Mouse (Mus musculus): ENCODE measurements around the gene Fgfr2. TPM values are rescaled to one million over a fixed set of nuclear protein-coding genes. Genes with fewer than 3 reads are reported as not detected.
A peak's percentile ranks its signal among the peaks of the same experiment; 100 is the strongest.

Fgfr2 gene
- polyA plus RNA-seq, 1 experiment from 2014 or later, result 104 TPM

DNA sequence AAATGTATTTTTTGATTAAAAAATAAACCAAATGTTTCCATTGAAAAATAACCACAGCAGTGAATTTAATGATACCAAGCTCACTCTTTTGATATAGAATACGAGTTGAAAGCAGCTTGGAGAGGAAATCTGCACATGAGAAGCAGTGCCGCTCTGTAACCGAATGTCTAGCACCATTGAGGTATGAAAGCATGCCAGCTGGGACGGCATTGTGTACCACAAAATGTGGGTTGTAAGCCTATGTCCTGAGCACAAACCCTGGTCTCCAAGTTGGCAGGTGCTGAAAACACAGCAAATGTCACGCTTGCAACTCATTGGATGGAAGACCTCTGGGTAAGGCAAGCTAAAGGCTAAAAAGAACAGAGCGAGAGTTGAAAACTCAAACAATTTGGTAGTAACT is 306.1 kb downstream of the Fgfr2 start:
- Histone ChIP-seq H3K36me3 (no peaks in the 10 kb centered on the region), H3K4me3 (replicated peaks) (no peak overlapping the region), H3K27me3 (replicated peaks) (no peaks in the 10 kb centered on the region), H3K9me3 (no peaks in the 10 kb centered on the region), H3K27ac (no peak overlapping the region), H3K9ac (no peak overlapping the region), H3K4me2 (no peak overlapping the region), H3K4me1 (no peaks in the 10 kb centered on the region)
- 94% methylated on average over 6 of the region's 6 CpGs for WGBS
- ATAC-seq (ENCODE audit: insufficient read depth, low FRiP score, low read depth), result no peak

DNA sequence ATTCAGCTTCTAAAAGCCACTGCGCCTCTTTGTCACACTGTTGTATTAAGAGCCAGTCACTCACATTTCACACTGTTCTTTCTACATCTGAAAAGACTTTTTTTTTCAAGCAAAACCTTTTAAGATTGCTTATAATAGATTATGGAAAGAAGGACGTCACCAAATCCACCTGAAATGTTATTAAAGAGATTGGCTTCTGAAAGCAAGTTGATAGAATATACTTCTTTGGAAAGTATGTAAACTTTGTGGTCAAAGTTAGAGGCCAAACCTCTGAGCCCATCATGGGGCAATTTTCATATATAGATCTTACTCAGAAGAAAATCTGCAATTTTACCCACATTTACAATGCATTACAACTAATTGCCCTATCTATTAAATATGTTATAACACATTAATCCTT is 306.6 kb downstream of the Fgfr2 start:
- no peak overlapping the region for H3K4me2 ChIP-seq
- no peaks in the 10 kb centered on the region for H3K4me1 ChIP-seq
- no peaks in the 10 kb centered on the region for H3K9me3 ChIP-seq
- no peak overlapping the region for H3K4me3 ChIP-seq (replicated peaks)
- no peak for ATAC-seq (ENCODE audit: insufficient read depth, low FRiP score, low read depth)
- no peaks in the 10 kb centered on the region for H3K27me3 ChIP-seq (replicated peaks)
- no peaks in the 10 kb centered on the region for H3K36me3 ChIP-seq
- no peak overlapping the region for H3K27ac ChIP-seq
- H3K9ac ChIP-seq, result no peak overlapping the region
- 74% methylated on average over 2 of the region's 2 CpGs for WGBS

DNA sequence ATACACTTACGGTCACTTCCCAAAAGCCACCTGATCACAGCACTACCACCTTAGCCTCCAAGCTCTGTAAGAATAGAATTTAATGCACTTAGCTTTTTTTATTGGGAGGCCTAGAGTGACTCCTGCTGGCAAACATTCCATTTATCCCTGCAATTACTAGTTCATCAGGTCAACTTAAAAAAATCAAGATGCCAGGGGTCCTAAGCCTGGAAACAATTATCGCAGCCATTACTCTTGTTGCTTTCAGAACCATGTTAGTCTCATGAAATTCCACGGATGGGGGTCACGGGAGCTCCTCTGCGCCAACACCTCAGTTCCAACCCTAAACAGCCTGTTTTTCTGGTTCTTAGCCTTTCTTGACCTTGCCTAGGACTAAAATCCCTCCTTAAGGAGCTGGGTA is 308.1 kb downstream of the Fgfr2 start:
- no peaks in the 10 kb centered on the region for H3K36me3 ChIP-seq
- H3K9ac ChIP-seq, result no peak overlapping the region
- peaks cover 8% of the 10 kb centered on the region for H3K4me1 ChIP-seq
- no peak overlapping the region for H3K4me3 ChIP-seq (replicated peaks)
- H3K9me3 ChIP-seq, result no peaks in the 10 kb centered on the region
- 63% methylated on average over 5 of the region's 5 CpGs for WGBS
- no peak overlapping the region for H3K4me2 ChIP-seq
- no peak for ATAC-seq (ENCODE audit: insufficient read depth, low FRiP score, low read depth)
- no peak overlapping the region for H3K27ac ChIP-seq
- no peaks in the 10 kb centered on the region for H3K27me3 ChIP-seq (replicated peaks)

DNA sequence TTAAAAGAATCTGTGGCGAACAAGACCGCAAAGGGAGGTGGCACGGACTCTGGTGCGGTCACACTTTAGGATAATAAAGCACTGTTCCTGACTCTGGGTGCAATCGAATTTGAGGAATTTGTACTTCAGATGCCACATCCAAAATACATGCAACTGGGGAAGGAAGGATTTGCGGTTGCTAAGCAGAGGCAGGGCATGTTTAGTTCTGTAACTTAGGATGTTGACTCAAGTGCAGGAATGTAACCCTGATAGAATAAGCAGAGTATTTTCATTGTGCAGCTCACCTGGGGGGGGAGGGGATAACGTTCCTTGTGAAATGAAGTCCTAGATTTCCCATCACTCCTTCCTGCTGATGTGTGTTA is 309.1 kb downstream of the Fgfr2 start:
- peak overlapping the region; percentile 72 for H3K4me3 ChIP-seq (replicated peaks)
- peak overlapping the region; percentile 83 for H3K4me2 ChIP-seq
- H3K4me1 ChIP-seq, result peaks cover 18% of the 10 kb centered on the region
- H3K27me3 ChIP-seq (replicated peaks), result no peaks in the 10 kb centered on the region
- WGBS, result 3% methylated on average over 7 of the region's 7 CpGs
- peak overlapping the region; percentile 67 for H3K9ac ChIP-seq
- ATAC-seq (ENCODE audit: insufficient read depth, low FRiP score, low read depth), result no peak
- H3K9me3 ChIP-seq, result no peaks in the 10 kb centered on the region
- no peaks in the 10 kb centered on the region for H3K36me3 ChIP-seq
- H3K27ac ChIP-seq, result peak overlapping the region; percentile 87; the same call in 1 of the 2 replicates

DNA sequence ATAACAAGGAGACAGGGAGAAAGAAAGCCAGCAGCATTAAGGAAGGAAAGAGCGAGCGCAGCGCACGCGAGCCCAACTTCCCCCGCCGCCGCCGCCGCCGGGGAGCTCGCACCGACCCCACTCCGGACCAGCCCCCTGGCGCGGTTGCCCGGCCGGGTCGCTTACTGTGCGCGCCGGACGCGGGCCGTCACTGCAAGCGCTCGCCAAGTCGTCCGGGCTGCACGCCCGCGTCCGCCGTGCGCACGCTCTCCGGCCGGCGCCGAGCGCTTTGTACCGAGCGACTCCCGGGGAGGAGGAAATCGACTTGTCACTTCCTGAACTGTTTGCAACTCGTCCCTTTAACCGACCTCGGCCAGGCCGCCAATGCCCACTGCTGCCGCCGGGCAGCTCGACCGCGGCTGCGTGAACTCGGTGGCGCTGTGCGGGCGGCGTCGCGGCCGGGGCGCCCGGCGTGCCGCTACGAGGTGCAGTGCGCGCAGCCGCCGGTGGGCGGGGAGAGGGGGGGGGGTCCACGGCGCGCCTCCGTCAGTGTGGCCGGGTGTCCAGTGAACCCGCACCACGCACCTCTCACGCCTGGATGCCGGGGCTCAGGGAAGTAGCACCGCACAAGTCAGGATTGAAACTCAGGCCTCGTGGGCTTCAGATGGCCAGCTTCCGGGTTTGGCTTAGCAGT is 309.6 kb downstream of the Fgfr2 start, which contains the start of gene Fam53b:
Fam53b (minus strand) TSS at position 471 of the 673 bp plus-strand sequence.
- Histone ChIP-seq H3K36me3 (no peaks in the 10 kb centered on the region), H3K4me3 (replicated peaks) (peak within 1 kb of the TSS; percentile 72), H3K4me1 (peaks cover 23% of the 10 kb centered on the region), H3K9me3 (no peaks in the 10 kb centered on the region), H3K27ac (peak within 1 kb of the TSS; percentile 87), H3K4me2 (peak within 1 kb of the TSS; percentile 83), H3K27me3 (replicated peaks) (no peaks in the 10 kb centered on the region), H3K9ac (peak within 1 kb of the TSS; percentile 67)
- WGBS, result under 1% methylated on average over 83 of the region's 85 CpGs
- peak; percentile 48 for ATAC-seq (ENCODE audit: insufficient read depth, low FRiP score, low read depth)

DNA sequence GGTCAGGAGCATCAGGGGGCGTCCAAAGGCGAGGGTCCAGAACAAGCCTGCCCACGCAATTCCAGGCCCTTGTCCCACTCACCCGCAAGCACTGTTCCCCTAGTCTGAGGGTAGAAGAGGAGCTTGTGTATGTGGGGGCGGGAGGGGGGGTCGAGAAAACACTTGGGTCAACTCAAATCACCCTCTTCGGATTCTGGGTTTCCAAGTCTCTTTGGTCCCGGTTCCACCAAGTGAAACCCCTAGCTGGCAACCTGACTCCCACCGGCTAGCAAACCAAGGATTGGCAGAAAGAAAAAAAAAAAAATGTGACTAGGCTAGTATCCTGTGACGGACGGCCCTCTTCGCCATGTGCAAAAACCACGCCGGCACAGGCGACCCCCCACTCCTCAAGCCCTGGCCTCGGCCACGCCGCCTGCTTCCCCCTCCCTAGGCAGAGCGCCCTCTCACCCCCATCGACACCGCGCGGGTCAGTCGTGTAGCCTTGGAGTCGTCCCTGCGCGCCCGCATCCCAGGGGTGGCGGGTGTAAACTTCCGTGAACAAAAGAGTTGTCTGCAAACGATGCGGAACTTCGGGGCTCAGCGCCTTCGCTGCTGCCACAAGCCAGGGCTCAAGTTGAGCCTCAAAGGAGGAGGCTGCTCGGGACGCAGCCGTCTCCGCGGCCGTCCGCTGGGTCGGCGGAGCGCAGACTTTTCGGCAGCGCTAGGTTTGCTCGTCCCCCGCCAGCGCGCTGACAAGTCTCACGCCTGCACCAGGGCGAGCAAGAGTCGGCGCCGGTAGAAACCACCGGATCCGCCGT is 310.3 kb downstream of the Fgfr2 start:
- H3K36me3 ChIP-seq, result no peaks in the 10 kb centered on the region
- no peaks in the 10 kb centered on the region for H3K27me3 ChIP-seq (replicated peaks)
- under 1% methylated on average over 59 of the region's 59 CpGs for WGBS

DNA sequence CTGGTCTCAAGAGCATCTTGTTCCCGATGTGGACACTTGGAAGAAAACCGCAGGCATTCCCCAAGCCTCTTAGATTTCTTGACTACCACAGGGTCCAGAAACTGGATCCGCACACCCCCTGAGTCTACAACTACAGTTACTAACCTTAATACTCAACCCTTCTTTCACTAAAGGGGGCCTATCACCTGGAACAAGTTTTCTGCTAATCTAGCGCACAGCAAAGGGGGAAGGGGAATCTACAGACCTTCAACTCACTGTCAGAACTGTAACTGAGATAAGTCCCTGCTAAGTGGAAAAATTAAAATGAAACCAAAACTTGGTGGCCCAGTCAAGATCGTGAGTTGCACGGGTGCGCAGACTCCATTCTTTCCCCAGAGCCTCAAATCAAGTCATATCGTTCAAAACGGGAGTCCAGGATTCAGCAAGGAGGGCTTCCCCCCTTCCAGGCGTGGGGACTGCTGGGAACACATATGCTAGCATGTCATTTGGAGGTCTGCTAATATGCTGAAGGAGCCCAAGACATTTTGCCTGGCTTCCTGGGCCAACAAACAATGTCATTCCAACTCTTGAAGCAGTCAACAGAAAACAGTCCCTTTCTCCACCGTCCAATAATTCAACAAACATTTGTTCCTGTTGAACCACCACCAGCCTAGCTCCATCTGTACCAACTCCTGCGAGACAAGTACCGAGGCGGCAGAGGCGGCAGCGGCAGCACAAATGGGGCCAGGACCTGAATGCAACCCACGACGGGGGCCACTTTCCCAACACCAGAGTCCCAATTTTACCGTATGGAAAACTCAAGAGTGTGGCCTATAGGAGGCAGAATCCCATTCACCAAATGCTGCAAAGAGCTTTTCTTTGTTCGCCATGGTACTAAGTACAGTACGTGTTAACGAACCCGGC is 311.2 kb downstream of the Fgfr2 start:
- WGBS, result 20% methylated on average over 23 of the region's 23 CpGs
- Histone ChIP-seq H3K27ac (peak overlapping the region; percentile 87), H3K4me3 (replicated peaks) (peak overlapping the region; percentile 72), H3K9ac (peak overlapping the region; percentile 67), H3K4me1 (peaks cover 38% of the 10 kb centered on the region), H3K4me2 (peak overlapping the region; percentile 83), H3K36me3 (no peaks in the 10 kb centered on the region), H3K9me3 (no peaks in the 10 kb centered on the region), H3K27me3 (replicated peaks) (no peaks in the 10 kb centered on the region)
- ATAC-seq (ENCODE audit: insufficient read depth, low FRiP score, low read depth), result no peak

More for the DNA sequence above, 310.3 kb downstream of the Fgfr2 start:
- peak; percentile 16; the same call in 1 of the 2 replicates for ATAC-seq (ENCODE audit: insufficient read depth, low FRiP score, low read depth)
- peak overlapping the region; percentile 67 for H3K9ac ChIP-seq
- H3K4me2 ChIP-seq, result peak overlapping the region; percentile 83
- peak overlapping the region; percentile 87 for H3K27ac ChIP-seq
- peaks cover 29% of the 10 kb centered on the region for H3K4me1 ChIP-seq
- H3K4me3 ChIP-seq (replicated peaks), result peak overlapping the region; percentile 72
- H3K9me3 ChIP-seq, result no peaks in the 10 kb centered on the region

DNA sequence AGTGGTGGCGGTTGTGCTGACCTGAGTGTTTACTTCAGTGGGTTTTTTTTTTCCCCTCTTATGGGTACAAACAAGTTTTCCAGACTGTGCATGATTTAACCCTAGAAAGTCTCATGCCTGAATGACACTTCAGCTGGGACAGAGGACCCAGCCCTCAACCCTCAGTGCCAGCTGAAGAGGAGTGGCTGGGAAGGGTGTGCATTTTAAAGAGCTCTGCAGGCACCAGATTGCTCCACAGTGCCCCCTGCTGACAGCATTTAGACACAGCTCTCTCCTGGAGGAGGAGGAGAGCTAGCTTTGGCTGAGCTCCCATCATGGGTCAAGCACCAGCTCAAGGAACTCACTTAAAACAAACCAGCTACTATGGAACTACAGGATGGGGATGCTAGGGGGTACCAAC is 312.3 kb downstream of the Fgfr2 start:
- H3K4me2 ChIP-seq, result peak overlapping the region; percentile 4
- peak overlapping the region; percentile 77; the same call in 1 of the 2 replicates for H3K27ac ChIP-seq
- WGBS, result 72% methylated on average over 1 of the region's 1 CpGs
- H3K36me3 ChIP-seq, result no peaks in the 10 kb centered on the region
- H3K9me3 ChIP-seq, result no peaks in the 10 kb centered on the region
- no peaks in the 10 kb centered on the region for H3K27me3 ChIP-seq (replicated peaks)
- H3K4me1 ChIP-seq, result peaks cover 47% of the 10 kb centered on the region
- H3K4me3 ChIP-seq (replicated peaks), result no peak overlapping the region
- ATAC-seq (ENCODE audit: insufficient read depth, low FRiP score, low read depth), result no peak
- no peak overlapping the region for H3K9ac ChIP-seq

DNA sequence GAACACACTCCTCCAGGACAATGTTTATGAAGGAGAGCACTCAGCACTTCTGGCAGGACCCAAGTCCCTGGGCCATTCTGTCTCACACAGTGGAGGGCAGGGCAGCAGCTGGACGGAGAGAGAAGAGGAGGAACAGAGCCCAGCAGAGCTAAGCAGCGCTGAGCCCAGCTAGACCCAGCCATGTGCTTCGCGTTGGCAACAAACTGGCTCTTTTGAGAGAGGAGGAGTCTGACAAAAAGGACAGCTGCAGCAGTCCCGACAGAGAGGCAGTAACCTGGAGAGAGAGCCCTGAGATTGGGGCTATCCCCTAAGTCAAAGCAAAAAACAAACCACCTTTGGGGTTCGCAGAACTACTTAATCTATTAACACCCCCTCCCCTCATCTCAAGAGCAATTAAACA is 312.8 kb downstream of the Fgfr2 start:
- Histone ChIP-seq H3K4me2 (0 out of 2 replicates have a peak overlapping the region, but pooled peaks have one; percentile 4), H3K36me3 (no peaks in the 10 kb centered on the region), H3K4me3 (replicated peaks) (no peak overlapping the region), H3K27ac (peak overlapping the region; percentile 77), H3K4me1 (peaks cover 52% of the 10 kb centered on the region), H3K9ac (no peak overlapping the region), H3K27me3 (replicated peaks) (no peaks in the 10 kb centered on the region), H3K9me3 (no peaks in the 10 kb centered on the region)
- WGBS, result 33% methylated on average over 6 of the region's 6 CpGs
- no peak for ATAC-seq (ENCODE audit: insufficient read depth, low FRiP score, low read depth)

DNA sequence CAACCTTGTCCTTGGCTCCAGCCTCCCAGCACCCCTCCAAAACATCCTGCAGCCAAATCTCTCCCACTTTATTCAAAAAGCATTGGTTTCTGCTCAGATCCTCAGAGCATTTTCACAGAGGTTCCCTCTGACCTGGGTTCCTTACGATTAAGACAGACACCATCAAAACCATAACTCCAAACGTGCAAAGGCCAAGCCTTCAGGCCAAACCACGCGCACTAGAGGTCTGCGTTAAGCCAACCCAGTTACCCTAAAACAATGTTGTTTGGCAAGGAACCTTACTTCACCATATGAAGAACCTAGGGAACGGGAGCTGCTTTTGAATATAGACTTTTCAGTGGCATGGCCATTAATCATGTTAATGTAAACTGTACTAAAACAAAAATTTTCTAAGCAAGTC is 313.4 kb downstream of the Fgfr2 start:
- peak overlapping the region; percentile 77; the same call in 1 of the 2 replicates for H3K27ac ChIP-seq
- H3K36me3 ChIP-seq, result no peaks in the 10 kb centered on the region
- peaks cover 52% of the 10 kb centered on the region for H3K4me1 ChIP-seq
- H3K4me2 ChIP-seq, result peak overlapping the region; percentile 40; the same call in 1 of the 2 replicates
- no peaks in the 10 kb centered on the region for H3K27me3 ChIP-seq (replicated peaks)
- H3K9me3 ChIP-seq, result no peaks in the 10 kb centered on the region
- 29% methylated on average over 6 of the region's 6 CpGs for WGBS
- no peak overlapping the region for H3K9ac ChIP-seq
- no peak for ATAC-seq (ENCODE audit: insufficient read depth, low FRiP score, low read depth)
- no peak overlapping the region for H3K4me3 ChIP-seq (replicated peaks)

DNA sequence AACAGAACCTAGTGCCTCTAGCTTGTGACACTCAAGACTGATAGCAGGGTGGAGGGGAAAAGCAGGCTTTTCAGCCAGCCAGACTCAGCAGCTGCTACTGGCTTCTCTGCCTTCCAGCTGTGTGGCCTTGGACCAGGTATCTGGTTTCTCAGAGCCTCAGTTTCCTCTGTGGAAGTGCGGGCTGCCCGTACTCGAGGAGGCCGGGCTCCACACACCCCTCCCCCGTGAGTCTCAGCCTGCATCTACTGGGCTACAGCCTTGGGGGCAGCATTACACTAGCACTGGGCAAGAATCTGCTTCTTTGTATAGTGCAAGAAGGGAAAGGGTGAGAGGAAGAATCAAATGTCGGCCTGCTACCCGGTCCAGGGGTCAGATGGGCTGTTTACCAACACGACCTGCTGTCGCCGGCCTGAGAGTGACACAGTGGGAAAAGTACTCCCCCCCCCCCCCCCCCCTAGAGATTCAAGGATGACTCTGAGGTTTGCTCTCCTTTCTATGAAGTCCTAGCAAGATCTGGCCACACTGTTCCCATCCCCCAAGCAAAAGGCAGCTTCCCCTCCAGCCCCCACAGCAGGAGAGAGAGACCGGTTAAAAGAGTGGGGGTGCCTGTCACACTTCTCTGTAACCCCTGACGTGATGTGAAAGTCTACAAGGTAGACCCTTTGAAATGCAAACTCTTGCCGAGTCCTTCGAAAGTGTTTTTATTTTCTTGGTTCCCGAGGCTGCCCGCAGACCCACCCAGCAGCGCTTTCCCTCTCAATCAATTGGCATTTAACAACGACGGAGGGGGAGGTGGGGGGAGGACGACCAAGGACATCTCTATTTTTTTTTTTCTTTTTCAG is 314.1 kb downstream of the Fgfr2 start:
- Histone ChIP-seq H3K4me1 (peaks cover 52% of the 10 kb centered on the region), H3K4me2 (peak overlapping the region; percentile 40), H3K9ac (no peak overlapping the region), H3K9me3 (no peaks in the 10 kb centered on the region), H3K27me3 (replicated peaks) (no peaks in the 10 kb centered on the region), H3K4me3 (replicated peaks) (no peak overlapping the region), H3K36me3 (no peaks in the 10 kb centered on the region), H3K27ac (peak overlapping the region; percentile 77)
- 0 out of 2 replicates have a peak, but pooled peaks have one; percentile 8 for ATAC-seq (ENCODE audit: insufficient read depth, low FRiP score, low read depth)
- WGBS, result 12% methylated on average over 20 of the region's 20 CpGs
